Mouse (Mus musculus): ENCODE measurements around the gene Mettl21e.
"Not testable (repeated sequence)": the region's sequence is repeated elsewhere in the genome, so short reads cannot be mapped to it uniquely, and the experiment has no call there.

Mettl21e gene

GRCm38 (mm10) chr1:44218876-44219275, at the start of gene Mettl21e:
Gene Mettl21e, minus strand, starts transcription at chr1:44218961.
- DNase-seq (ENCODE audit: extremely low spot score, low read depth, low spot score), result no peak

DNA sequence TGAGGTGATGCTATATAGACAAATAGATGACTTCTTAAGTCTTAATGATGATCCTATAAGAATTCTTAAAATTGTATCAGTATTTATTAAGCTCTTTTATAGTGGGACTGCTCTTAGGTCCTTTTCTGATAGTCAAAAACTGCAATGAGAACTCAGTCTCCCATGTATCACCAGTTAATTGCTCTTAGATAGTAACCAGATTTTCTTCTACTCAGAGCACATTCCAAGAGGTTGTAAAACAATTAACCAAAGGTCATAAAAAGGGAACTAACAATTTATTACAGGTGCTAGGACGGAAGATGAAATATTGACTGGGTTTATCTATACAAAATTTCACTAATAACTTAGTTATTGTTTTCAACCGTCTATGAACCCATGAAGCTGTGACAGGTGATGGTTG, 21.7 kb upstream of the Mettl21e start:
- not testable (repeated sequence) for DNase-seq (ENCODE audit: extremely low spot score, low read depth, low spot score)

GRCm38 (mm10) chr1:44239969-44240368, 21.2 kb upstream of the Mettl21e start:
- no peak for DNase-seq (ENCODE audit: extremely low spot score, low read depth, low spot score)

DNA sequence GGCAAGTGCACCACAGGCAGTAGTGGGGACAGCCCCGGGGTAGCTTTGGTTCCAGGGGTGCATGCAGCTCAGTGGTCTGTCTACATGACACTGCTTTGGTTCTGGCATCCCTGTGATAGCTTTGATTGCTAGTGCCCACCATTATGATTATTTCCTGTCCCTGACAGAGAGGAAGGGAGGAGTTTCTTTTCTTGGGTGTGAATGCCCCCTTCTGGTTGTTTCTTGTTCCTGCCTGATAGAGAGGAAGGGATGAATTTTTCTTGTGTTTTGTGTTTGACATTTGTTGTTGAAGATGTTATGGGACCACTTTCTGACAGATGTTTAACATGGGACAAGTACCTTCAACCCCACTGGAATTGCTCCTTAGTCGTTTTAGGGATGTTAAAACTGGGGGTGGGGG, 18.5 kb upstream of the Mettl21e start:
- DNase-seq (ENCODE audit: extremely low spot score, low read depth, low spot score), result no peak

- DNase-seq (ENCODE audit: extremely low spot score, low read depth, low spot score), result no peak
Measured at GRCm38 (mm10) chr1:44235311-44235710, 16.6 kb upstream of the Mettl21e start.

DNA sequence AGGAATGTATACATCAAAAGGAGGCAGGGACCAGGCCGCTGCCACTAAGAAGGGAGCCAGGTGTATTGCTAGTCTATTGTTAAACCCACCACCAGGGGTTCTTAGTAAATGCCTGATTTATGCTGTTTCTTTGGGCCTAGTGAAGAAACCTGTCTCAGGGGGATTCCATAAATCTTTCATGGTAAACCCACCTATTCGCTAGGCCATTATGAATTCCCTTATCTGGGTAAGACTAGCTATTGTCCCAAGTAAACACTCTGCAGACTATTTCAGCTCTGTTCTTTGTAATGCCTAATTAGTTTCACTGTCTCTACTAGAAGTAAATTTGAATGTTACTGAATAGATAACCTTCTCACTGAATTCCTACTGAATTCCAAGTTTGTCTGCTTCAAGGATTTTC, 15.8 kb upstream of the Mettl21e start:
- DNase-seq (ENCODE audit: extremely low spot score, low read depth, low spot score), result not testable (repeated sequence)

DNA sequence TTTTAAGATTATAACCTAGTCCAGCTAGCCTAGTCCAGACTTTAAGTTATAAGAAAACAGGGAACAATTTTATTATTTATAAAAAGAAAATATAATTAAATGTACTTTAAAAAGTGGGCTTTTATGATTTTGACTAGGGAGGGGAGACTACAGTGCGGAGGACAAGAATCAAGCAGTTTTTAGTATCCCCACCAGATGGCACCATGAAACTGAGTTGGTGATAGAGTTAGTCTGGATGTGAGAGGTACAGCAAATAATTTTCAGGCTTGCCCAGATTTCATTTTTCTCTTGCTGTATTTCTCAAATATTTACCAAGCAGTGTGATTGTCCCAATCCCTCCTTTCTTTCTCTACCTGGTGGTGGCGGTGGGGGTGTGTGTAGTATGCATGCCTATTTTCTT, 10.3 kb upstream of the Mettl21e start:
- DNase-seq (ENCODE audit: extremely low spot score, low read depth, low spot score), result peak; percentile 18

- no peak for DNase-seq (ENCODE audit: extremely low spot score, low read depth, low spot score)
Measured at GRCm38 (mm10) chr1:44217118-44217517, 1.6 kb downstream of the Mettl21e start.

- no peak for DNase-seq (ENCODE audit: extremely low spot score, low read depth, low spot score)
Measured at GRCm38 (mm10) chr1:44216352-44217116, 2.2 kb downstream of the Mettl21e start.

- no peak for DNase-seq (ENCODE audit: extremely low spot score, low read depth, low spot score)
Measured at GRCm38 (mm10) chr1:44214443-44214842, 4.3 kb downstream of the Mettl21e start.

DNA sequence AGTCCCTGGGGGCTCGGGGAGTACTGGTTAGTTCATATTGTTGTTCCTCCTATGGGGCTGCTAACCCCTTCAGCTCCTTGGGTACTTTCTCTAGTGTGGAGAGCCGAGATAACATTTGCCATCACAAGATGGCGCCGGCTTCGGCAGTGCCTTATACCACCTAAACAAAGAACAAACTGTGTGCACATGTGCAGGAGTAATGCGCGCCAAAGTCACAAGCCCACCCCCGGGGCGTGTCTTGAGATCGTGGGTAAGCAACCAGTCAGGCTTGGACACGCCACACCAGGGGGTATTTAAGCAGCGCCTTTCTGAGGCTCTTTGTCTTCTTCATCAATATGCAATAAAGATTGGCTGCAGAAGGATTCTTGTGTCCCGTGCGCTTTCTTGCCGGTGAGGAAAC, 15.9 kb downstream of the Mettl21e start:
- DNase-seq (ENCODE audit: extremely low spot score, low read depth, low spot score), result no peak

DNA sequence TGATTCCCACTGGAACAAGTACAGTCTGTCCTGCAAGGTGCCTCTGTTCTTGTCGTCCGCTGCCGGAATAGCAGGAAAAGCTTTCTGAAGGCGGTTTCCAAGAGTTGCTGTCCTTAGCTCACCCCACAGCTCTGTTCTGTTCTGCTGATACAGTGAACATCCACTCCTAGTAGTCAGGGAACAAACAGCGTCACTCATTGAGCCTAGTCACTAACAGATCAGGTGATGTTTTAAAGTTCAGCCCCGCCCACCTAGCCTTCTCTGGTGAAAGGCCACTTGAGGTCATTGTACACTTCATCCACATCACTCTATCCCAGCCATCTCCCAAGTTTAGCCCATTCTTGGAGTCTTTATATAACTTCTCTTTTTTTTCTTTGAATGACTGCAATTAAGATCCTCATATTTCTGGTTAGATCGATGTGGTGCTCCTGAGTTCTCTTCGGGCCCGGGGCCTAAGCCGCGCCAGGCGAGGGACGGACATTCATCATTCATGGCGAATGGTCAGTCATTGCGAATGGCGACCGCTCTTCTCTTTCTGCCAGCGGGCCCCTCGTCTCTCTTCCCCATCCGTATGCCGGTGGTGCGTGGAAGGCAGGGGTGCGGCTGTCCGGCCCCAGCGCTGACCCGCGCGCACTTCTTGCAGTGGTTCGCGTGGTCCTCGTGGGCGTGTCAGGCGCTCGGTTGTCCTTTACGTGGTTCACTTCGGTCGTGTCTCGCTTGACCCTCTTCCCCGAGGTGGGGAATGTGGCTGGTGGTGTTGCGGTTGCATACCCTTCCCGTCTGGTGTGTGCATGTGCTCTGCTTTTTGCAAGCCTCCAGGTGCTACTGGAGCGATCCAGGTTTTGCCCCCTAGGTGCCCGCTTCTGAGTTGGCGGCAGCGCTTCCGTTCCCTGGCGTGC, 20.2 kb downstream of the Mettl21e start:
- DNase-seq (ENCODE audit: extremely low spot score, low read depth, low spot score), result no peak

DNA sequence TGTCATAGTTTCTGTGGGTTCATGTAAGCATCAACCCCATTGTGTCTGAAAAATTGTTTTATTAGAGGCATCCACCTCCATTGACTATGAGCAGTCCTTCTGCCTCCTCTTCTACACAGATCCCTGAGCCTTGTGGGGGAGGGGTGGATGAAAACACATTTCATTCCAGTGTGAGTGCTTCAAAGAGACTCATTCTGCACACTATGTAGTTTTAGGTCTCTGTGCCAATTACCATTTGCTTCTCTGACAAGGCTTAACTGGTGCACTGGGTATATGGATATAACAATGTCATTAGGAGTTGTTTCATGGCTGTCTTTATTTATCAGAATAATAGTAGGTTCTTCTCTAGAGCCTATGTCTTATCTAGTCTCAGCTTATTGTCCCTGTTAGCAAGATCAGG, 32.4 kb downstream of the Mettl21e start:
- DNase-seq (ENCODE audit: extremely low spot score, low read depth, low spot score), result no peak

DNA sequence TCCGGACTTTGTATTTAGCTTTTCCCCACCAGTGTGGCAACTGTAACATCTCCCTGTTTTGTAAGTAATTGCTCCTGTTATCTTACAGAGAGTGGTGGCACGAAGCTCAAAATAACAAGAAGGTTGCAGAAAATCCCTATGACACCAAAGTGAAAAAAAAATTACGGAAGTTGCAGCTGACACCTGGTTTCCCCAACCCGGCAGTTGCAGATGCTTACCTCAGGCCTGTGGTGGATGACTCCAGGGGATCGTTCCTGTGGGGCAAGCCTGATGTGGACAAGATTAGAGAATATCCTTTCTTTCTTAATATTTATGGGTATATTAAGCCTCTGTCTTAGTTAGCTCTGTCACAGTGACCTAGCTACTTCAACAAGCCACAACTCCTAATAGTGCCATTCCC, 40.7 kb downstream of the Mettl21e start:
- DNase-seq (ENCODE audit: extremely low spot score, low read depth, low spot score), result no peak

DNA sequence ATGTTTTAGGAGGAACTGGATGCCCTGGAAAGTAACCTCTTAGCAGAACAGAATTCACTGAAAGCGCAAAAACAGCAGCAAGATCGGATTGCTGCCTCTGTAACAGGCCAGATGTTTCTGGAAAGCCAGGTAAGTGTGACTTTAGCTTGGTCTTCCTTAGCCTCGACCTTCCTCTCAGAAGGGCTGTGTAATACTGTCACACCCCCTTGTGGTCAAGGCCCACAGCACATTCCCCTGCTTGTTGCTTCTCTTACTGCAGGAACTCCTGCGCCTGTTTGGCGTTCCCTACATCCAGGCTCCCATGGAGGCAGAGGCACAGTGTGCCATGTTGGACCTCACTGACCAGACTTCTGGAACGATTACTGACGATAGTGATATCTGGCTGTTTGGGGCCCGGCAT, 44.9 kb downstream of the Mettl21e start:
- DNase-seq (ENCODE audit: extremely low spot score, low read depth, low spot score), result no peak

- no peak for DNase-seq (ENCODE audit: extremely low spot score, low read depth, low spot score)
Measured at GRCm38 (mm10) chr1:44172656-44173055, 46.1 kb downstream of the Mettl21e start.

GRCm38 (mm10) chr1:44167859-44168383, 50.8 kb downstream of the Mettl21e start:
- DNase-seq (ENCODE audit: extremely low spot score, low read depth, low spot score), result no peak

DNA sequence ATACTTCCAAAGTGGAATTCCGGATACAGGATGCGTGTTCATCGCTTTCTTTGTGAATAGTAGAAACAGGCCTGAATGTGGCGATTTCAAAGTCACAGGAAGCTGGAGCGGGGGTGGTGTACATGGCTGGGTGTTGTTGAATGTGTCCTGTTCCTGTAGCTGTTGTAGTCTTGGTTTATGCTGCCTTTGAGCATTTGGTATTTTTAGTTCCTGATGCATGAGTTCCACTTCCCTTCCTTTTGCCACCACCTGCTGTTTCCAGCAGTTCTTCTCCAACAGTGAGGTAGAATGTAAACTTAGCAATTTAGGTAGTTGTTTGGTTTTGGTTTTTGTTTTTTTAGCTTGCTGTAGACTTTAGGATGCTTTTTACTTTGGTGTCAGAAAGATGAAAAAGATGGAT, 56.4 kb downstream of the Mettl21e start:
- DNase-seq (ENCODE audit: extremely low spot score, low read depth, low spot score), result no peak

GRCm38 (mm10) chr1:44161818-44162217, 56.9 kb downstream of the Mettl21e start:
- DNase-seq (ENCODE audit: extremely low spot score, low read depth, low spot score), result no peak

DNA sequence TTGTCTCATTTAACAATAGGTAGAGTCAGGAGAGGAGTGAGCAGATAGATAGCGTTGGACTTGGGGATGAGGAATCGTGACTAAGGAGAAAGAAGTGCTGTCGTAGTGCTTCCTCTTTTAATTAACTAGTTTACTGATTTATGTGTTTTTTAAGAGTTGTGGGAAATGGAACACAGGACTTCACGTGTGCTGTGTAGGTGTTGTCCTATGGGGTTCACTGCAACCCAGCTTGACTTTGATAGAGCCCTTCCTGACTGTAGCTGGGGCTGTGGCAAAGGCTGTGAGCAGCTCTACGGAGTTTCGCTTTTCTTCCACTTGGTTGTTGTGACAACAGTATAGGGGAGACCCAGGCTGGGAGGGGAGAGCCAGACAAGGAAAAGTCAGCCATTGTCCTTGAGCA, 60.4 kb downstream of the Mettl21e start:
- no peak for DNase-seq (ENCODE audit: extremely low spot score, low read depth, low spot score)

GRCm38 (mm10) chr1:44155287-44155686, 63.5 kb downstream of the Mettl21e start:
- DNase-seq (ENCODE audit: extremely low spot score, low read depth, low spot score), result no peak

Measured in hindlimb bud, embryonic 11.5 days (tissue).